Mouse (Mus musculus) testis, adult 2 months (tissue): ENCODE results near the gene Bsg.

Source experiments
- CTCF ChIP-seq: fragments of 200-500 bp; IDR thresholded peaks from 2 replicates; pipeline ENCODE4 v1.5.1; 2012; ENCODE audit warnings: low read depth, mild to moderate bottlenecking, inconsistent platforms, low read length, moderate library complexity; ENCODE audit not compliant: control insufficient read depth, insufficient read depth, insufficient replicate concordance
- POLR2A ChIP-seq: fragments of 200-500 bp; IDR thresholded peaks from 2 replicates; pipeline ENCODE4 v1.6.1; 2012; ENCODE audit warnings: low read depth, mild to moderate bottlenecking, inconsistent platforms, low read length, moderate library complexity; ENCODE audit not compliant: control insufficient read depth

GRCm38 (mm10) chr10:79682551-79682915 is 21.8 kb upstream of the Bsg start:
- TF ChIP-seq CTCF (no peak), POLR2A (no peak)
